Mouse (Mus musculus): ENCODE measurements around the gene Uqcc2. TPM values are rescaled to one million over a fixed set of nuclear protein-coding genes. Genes with fewer than 3 reads are reported as not detected.
A peak's percentile ranks its signal among the peaks of the same experiment; 100 is the strongest.

Uqcc2 gene
- total RNA-seq, 2 experiments from 2014 or later = 182 to 220 TPM

GRCm38 (mm10) chr17:27169952-27170695 is 36.4 kb upstream of the Uqcc2 start:
- Histone ChIP-seq H3K27ac (no peak overlapping the region), H3K4me3 (no peak overlapping the region)
- DNase-seq (ENCODE audit: low spot score in 2 of 2) = no peak
- no peak for TF ChIP-seq CTCF (conservative IDR thresholded peaks at IDR 0.05)

- DNase-seq (ENCODE audit: low spot score in 2 of 2) = no peak
- no peak overlapping the region for H3K4me3 ChIP-seq
- no peak overlapping the region for H3K27ac ChIP-seq
- TF ChIP-seq CTCF (conservative IDR thresholded peaks at IDR 0.05) = no peak
Measured at GRCm38 (mm10) chr17:27168569-27168968, 34.9 kb upstream of the Uqcc2 start.

DNA sequence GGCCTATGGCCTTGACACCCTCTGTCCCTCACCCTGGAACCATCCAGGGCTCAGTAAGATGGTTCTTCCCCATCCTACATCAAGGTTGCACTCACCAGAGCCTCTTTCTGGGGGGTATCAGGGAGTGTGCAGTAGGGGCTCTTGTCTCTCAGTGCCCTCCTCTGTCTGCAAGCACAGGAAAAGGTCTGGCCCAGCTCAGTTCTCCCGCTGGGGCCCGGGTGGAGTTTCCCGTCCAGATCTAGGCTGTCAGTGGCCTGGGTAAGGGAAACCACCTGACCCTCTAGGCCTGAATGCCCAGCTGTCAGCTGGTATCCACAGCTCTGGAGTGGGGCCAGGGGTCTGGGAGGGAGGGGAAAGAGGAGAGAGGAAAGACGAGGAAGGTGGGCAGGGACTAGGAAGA is 33.8 kb upstream of the Uqcc2 start, which contains the start of gene Ip6k3:
TSS of gene Ip6k3 (minus strand) at position 251 of the 400 bp plus-strand sequence.
- no peak for DNase-seq (ENCODE audit: low spot score in 2 of 2)
- no peak within 1 kb of the TSS for H3K27ac ChIP-seq
- TF ChIP-seq CTCF (conservative IDR thresholded peaks at IDR 0.05) = no peak
- no peak within 1 kb of the TSS for H3K4me3 ChIP-seq

- no peak for TF ChIP-seq CTCF (conservative IDR thresholded peaks at IDR 0.05)
- H3K4me3 ChIP-seq = no peak overlapping the region
- no peak overlapping the region for H3K27ac ChIP-seq
- DNase-seq (ENCODE audit: low spot score in 2 of 2) = no peak
Measured at GRCm38 (mm10) chr17:27166901-27167300, 33.2 kb upstream of the Uqcc2 start.

DNA sequence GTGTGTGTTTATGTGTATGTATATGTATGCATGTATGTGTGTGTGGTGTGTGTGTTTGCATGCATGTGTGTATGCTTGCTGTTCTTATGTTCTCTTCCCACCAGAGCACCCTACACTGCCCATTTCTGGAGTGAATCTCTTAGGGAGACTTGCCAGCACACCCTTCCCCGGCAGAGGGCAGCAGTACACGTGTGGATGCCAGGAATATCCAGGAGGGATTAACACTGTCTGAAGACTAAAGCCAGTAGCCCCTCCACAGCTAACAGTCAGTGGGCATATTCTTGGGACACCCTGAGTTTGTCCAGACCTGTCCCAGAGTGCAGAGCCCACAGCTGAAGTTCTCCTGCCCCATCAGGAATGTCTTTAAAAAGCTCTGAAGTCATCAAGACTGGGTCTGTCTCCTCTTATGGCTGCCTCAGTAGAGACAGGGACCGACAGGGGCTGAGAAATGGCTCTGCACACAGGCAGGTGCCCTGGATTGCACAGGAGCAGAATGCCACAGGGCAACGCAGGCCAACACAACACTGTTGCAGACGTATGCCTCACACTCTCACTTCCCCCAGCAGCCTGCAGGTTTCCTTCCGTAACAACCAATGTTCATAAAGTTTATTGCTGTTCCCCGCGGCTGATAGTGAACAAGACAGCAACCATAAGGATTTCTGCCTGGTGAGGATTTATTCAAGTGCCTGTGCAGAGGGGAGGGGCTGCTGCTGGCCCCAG is 31.5 kb upstream of the Uqcc2 start:
- DNase-seq (ENCODE audit: low spot score in 2 of 2) = peak; percentile 44 to 58
- Histone ChIP-seq H3K4me3 (no peak overlapping the region), H3K27ac (no peak overlapping the region)
- peak; percentile 80 for TF ChIP-seq CTCF (conservative IDR thresholded peaks at IDR 0.05)

GRCm38 (mm10) chr17:27160905-27161304 is 27.2 kb upstream of the Uqcc2 start:
- no peak overlapping the region for H3K27ac ChIP-seq
- TF ChIP-seq CTCF (conservative IDR thresholded peaks at IDR 0.05) = no peak
- DNase-seq (ENCODE audit: low spot score in 2 of 2) = no peak
- no peak overlapping the region for H3K4me3 ChIP-seq

DNA sequence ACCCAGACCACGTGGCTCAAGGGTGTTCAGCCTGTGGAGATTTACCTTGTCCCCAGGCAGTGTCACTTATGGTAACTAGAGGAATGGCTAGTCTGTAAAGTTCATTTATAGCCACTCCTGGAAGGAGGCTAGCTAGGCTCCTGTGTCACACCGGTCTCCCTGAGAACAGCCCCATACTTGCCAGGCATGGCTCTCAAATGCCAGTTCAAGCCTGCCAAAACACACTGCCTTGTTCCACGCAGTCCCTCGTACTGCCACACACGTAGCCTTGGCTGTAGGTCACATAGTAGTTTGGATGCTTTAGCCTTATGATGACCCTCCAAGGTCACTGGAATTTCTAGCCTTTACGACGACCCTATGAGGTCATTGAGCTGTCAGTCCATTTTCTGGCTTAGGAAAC is 25.5 kb upstream of the Uqcc2 start:
- no peak for TF ChIP-seq CTCF (conservative IDR thresholded peaks at IDR 0.05)

GRCm38 (mm10) chr17:27158439-27158838 is 24.7 kb upstream of the Uqcc2 start:
- H3K27ac ChIP-seq = no peak overlapping the region
- DNase-seq (ENCODE audit: low spot score in 2 of 2) = no peak
- H3K4me3 ChIP-seq = no peak overlapping the region
- TF ChIP-seq CTCF (conservative IDR thresholded peaks at IDR 0.05) = no peak

More for the DNA sequence above, 25.5 kb upstream of the Uqcc2 start:
- Histone ChIP-seq H3K27ac (no peak overlapping the region), H3K4me3 (no peak overlapping the region)
- no peak for DNase-seq (ENCODE audit: low spot score in 2 of 2)

DNA sequence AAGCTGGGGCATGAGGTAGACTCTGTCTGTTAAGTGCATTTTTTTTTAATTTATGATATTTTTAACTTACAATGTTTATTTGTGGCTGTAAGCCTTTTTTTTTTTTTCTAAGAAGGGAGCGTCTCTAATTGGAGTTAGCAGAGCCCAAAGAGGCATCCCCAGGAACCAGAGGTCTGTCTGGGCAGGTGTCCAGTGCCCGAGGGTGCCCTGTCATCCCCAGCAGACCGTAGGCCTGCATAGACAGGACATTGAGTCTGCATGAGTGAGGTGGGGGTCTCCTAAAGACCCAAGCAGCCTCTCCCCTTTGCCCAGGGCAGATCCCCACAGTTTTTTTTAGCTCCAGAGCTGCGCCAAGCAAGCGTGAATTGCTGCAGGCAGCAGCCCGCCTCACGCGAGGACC is 22.0 kb upstream of the Uqcc2 start:
- no peak overlapping the region for H3K4me3 ChIP-seq
- TF ChIP-seq CTCF (conservative IDR thresholded peaks at IDR 0.05) = no peak
- no peak overlapping the region for H3K27ac ChIP-seq
- DNase-seq (ENCODE audit: low spot score in 2 of 2) = no peak

GRCm38 (mm10) chr17:27154881-27155280 is 21.2 kb upstream of the Uqcc2 start:
- Histone ChIP-seq H3K4me3 (no peak overlapping the region), H3K27ac (peak overlapping the region; percentile 82)
- DNase-seq (ENCODE audit: low spot score in 2 of 2) = no peak
- TF ChIP-seq CTCF (conservative IDR thresholded peaks at IDR 0.05) = no peak

GRCm38 (mm10) chr17:27154256-27154655 is 20.5 kb upstream of the Uqcc2 start:
- peak; percentile 46 to 56 for DNase-seq (ENCODE audit: low spot score in 2 of 2)
- no peak overlapping the region for H3K4me3 ChIP-seq
- TF ChIP-seq CTCF (conservative IDR thresholded peaks at IDR 0.05) = no peak
- peak overlapping the region; percentile 82 for H3K27ac ChIP-seq

DNA sequence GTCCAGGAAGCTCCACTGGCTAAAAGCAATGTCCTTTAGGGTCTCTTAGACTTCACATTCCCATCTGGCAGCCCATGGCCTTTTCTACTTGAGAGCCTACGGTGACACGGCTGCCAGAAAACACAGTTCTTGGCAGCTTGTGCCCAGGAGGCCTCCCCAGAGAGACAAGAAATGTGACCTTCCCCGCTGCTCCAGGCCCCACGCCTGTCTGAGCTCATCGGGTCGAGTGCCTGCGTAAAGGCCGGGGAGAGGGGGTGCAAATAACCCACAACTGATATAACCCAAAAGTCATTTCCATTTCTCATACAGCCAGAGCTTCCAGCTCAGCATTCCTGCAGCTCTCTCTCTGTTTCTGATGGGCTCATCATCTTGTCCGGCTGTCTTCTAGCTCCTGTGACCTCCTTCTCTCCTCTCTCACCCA is 20.1 kb upstream of the Uqcc2 start:
- H3K4me3 ChIP-seq = no peak overlapping the region
- no peak for DNase-seq (ENCODE audit: low spot score in 2 of 2)
- no peak for TF ChIP-seq CTCF (conservative IDR thresholded peaks at IDR 0.05)
- peak overlapping the region; percentile 82 for H3K27ac ChIP-seq

DNA sequence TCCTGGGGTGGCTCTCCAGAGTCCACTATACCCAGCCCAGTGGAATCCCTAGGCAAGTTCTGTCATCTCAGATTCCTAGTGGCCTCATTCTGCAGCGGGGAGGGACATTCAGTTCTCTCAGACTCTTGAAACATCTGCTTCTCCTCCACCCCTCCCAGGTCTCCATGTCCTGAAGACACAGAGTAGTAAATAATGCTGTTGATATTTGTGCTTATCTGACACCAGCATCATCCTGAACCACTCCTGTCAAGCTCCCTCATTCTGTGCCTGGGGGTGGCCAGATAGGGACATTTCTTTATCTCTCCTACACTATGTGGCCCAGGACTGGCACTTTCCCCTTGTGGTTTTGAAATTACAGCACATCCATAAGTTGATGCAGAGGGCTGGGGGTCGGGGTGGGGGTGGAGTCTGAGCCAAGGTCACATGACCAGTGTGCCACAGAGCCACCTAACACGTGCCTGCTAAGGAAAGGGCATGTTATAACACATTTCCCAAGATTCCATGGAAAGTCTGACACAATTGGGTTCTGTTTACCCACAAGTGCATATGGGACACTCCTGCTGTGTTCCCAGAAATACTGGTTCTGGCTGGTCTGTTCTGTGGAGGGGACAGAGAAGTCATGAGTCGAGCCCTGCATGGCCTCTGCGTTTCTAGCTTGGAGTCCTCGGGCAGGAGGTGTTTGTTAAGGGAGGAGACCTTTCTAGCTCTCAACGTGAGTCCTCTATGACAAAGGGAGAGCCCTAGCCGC is 19.4 kb upstream of the Uqcc2 start:
- TF ChIP-seq CTCF (conservative IDR thresholded peaks at IDR 0.05) = no peak
- DNase-seq (ENCODE audit: low spot score in 2 of 2) = no peak
- Histone ChIP-seq H3K4me3 (no peak overlapping the region), H3K27ac (peak overlapping the region; percentile 82; the same call in 1 of the 2 replicates)
